Mouse (Mus musculus) lung, postnatal 25 days (tissue): ENCODE data around the gene Cdk1.
"Not testable (repeated sequence)": the region's sequence is repeated elsewhere in the genome, so short reads cannot be mapped to it uniquely, and the experiment has no call there.

Experiments
- DNase-seq: peaks from one replicate; pipeline ENCODE4 v3.0.0; 2022; ENCODE audit warnings: low spot score

Cdk1 gene

GRCm38 (mm10) chr10:69352212-69353085 is at the start of gene Cdk1:
Gene Cdk1, minus strand, starts transcription at chr10:69352938.
- DNase-seq: peak; percentile 96

GRCm38 (mm10) chr10:69399814-69400385 is 47.2 kb upstream of the Cdk1 start:
- no peak for DNase-seq

GRCm38 (mm10) chr10:69398763-69399590 is 46.2 kb upstream of the Cdk1 start, which contains the start of gene Ank3:
Gene Ank3, plus strand, starts transcription at chr10:69398773.
- DNase-seq: peak; percentile 62

GRCm38 (mm10) chr10:69398197-69398762 is 45.5 kb upstream of the Cdk1 start:
- DNase-seq: no peak

GRCm38 (mm10) chr10:69389511-69389910 is 36.8 kb upstream of the Cdk1 start:
- no peak for DNase-seq

GRCm38 (mm10) chr10:69386767-69387166 is 34.0 kb upstream of the Cdk1 start:
- DNase-seq: no peak

- DNase-seq: no peak
These were observed 32.4 kb upstream of the Cdk1 start for GRCm38 (mm10) chr10:69385136-69385535.

GRCm38 (mm10) chr10:69384640-69385039 is 31.9 kb upstream of the Cdk1 start:
- DNase-seq: no peak

GRCm38 (mm10) chr10:69383186-69383585 is 30.4 kb upstream of the Cdk1 start:
- no peak for DNase-seq

GRCm38 (mm10) chr10:69375154-69375553 is 22.4 kb upstream of the Cdk1 start:
- peak; percentile 9 for DNase-seq

GRCm38 (mm10) chr10:69373796-69374550 is 21.2 kb upstream of the Cdk1 start:
- no peak for DNase-seq

GRCm38 (mm10) chr10:69372061-69372460 is 19.3 kb upstream of the Cdk1 start:
- no peak for DNase-seq

- DNase-seq: peak; percentile 28
These were observed 18.7 kb upstream of the Cdk1 start for GRCm38 (mm10) chr10:69371441-69371840.

GRCm38 (mm10) chr10:69369321-69369720 is 16.6 kb upstream of the Cdk1 start:
- DNase-seq: no peak

- no peak for DNase-seq
These were observed 14.2 kb upstream of the Cdk1 start for GRCm38 (mm10) chr10:69366877-69367387.

GRCm38 (mm10) chr10:69366208-69366607 is 13.5 kb upstream of the Cdk1 start:
- no peak for DNase-seq

- no peak for DNase-seq
These were observed 6.9 kb upstream of the Cdk1 start for GRCm38 (mm10) chr10:69359666-69360065.

- DNase-seq: not testable (repeated sequence)
These were observed 345 bp upstream of the Cdk1 start for GRCm38 (mm10) chr10:69353086-69353479.

GRCm38 (mm10) chr10:69351842-69352211 is 911 bp downstream of the Cdk1 start:
- no peak for DNase-seq

GRCm38 (mm10) chr10:69351071-69351841 is 1.5 kb downstream of the Cdk1 start:
- peak; percentile 7 for DNase-seq
